Mouse (Mus musculus): ENCODE results near the gene Galnt12. TPM values are rescaled to one million over a fixed set of nuclear protein-coding genes. Genes with fewer than 3 reads are reported as not detected.

Galnt12 gene
- total RNA-seq, 2 experiments from 2014 or later = 1.2 to 1.3 TPM

DNA sequence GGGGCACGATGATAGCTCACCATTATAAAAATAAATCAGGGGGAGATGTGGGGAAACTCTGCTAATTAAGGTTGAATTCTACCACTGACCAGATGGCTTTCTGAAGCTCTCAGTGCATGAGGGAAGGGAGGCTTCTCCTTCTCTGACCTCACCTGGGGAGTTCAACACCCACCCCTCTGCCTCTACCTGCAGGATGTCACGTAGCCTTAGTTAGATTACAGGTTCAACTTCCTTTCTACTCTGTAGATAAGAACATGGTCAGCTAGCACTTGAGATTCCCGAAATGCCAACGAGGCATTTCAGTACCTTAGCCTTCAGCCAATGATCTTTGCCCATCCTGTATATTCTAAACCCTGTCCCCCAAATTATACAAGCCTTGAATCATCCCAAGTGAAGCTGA is 54.9 kb downstream of the Galnt12 start:
- DNase-seq (ENCODE audit: low spot score in 2 of 2) = no peak

- no peak for DNase-seq (ENCODE audit: low spot score in 2 of 2)
Measured at GRCm38 (mm10) chr4:47149963-47150362, 58.3 kb downstream of the Galnt12 start.

DNA sequence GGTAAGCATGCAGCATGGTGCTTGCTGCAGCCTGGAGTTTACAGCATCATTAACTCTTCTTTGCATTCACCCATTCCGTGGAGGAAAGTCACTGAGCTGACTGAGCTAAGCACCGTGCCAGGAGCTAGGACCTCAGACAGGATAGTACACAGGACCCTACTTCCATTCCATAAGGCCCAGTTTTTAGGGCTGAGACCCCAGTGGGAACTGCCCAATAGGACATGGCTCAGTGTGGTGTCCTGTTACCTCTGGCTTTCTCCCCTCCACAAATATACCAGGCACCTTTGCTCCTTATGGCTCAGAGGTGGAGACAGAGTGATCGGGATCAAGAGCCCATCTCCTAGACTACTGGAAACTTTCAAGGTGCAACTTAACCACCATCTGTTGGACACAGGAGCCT is 59.1 kb downstream of the Galnt12 start:
- no peak for DNase-seq (ENCODE audit: low spot score in 2 of 2)

DNA sequence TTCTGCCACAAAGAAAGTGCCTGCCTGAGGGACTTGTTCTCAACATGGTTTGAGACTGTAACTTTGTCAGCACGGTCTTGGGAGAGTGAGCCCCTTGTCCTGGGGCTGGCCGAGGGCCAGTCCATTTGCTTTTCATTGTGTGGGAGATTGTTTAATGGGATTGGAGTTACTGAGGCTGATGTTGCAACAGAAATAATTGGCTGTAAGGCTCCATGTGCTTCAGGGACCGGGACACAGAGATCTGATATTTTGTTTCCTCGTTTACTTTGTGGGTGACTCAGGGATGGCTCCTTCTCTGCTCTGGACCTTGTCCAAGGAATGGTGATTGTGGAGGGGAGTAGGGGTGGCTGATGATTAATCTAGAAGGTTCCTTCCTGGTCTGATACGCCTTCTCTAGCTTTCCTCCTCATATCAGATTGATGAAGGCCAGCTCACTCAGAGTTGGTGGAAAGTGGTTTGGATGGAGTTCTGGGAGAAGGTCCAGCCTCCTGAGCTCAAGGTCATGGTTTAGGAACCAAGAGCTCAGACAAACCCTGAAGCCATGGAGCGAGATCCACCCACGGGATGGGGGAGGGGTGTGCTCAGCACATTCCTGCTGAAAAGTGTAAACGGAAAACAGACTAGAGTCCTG is 60.0 kb downstream of the Galnt12 start:
- DNase-seq (ENCODE audit: low spot score in 2 of 2) = no peak

- DNase-seq (ENCODE audit: low spot score in 2 of 2) = no peak
Measured at GRCm38 (mm10) chr4:47161103-47161755, 69.5 kb downstream of the Galnt12 start.

DNA sequence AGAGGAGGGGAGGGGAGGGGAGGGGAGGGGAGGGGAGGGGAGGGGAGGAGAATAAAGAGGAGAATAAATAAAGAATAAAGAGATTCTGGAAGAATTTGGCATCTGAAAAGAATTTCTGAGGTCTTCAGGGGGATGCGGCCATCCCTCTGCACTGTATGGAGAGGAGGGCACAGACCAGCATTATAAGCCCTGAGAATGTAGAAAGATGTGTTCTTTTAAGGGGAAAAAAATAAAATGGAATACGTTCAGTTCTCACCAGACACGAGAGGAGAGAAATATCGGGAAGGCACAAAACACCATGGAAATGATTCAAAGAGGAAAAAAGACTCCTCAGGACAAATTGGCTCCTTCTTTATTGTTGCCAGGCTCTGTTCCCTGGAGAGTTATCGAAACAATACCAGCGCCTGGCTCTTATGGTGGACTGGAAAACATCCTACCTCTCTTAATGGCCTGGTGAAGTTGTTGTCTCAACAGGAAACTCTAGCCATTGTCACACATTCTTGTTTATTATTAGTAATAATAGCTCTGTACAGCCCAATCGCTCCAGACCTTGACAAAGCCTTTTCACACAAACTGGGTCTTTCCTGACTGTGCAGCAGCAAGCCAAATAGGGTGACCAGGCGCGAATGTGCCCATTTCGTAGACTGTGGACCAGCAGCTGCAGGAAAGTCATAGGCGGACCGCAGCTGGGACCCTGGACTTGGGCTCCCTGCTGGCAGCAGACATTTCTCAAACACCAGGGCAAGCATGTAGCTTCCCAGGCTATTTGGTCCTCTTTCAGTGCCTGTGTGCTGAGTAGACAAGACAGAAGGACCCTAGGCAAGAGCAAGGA is 70.3 kb downstream of the Galnt12 start:
- DNase-seq (ENCODE audit: low spot score in 2 of 2) = no peak

- DNase-seq (ENCODE audit: low spot score in 2 of 2) = no peak
Measured at GRCm38 (mm10) chr4:47172314-47172713, 80.6 kb downstream of the Galnt12 start.

Other genes with a start within 250 kb of the Galnt12 start
- gene Gabbr2, start 100.0 kb upstream of the Galnt12 start, total RNA-seq (2021) = under 1 TPM; 0.25 to 0.34 TPM
- 10 to 100 TPM in 1 of 2 experiments, 1 to 10 TPM in 1; 9.6 to 10.9 TPM for gene Anks6, start 34.5 kb upstream of the Galnt12 start, total RNA-seq (2021)
- gene Col15a1, start 116.3 kb downstream of the Galnt12 start, total RNA-seq (2021) = 100 to 1,000 TPM; 285 to 337 TPM